Mouse (Mus musculus): ENCODE results near the gene Epha3.

DNA sequence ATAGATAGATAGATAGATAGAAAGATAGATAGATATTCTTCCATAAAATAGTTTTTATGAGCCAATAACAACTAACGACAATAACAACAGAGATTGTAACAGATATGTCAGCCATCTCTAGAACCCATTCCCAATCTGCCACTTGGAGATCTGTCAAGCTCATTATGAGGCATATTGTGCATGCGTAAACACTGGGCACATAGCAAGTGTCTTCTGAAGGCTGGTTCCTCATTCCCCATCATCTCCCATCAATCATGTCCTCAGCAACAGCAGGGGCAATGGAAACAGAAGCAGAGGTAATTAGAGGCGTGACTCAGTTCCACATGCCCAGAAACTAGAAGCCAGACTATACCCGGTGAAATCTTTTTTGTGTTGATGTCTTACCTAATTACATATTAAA lies 102.8 kb downstream of the Epha3 start:
- TF ChIP-seq CHD2 (IDR thresholded peaks at IDR 0.05; ENCODE audit: low read depth, low read length) (no peak), MAFK (IDR thresholded peaks at IDR 0.05; ENCODE audit: insufficient read depth, low read depth, low read length) (no peak), HCFC1 (IDR thresholded peaks at IDR 0.05; ENCODE audit: borderline replicate concordance, insufficient read depth, low read length) (no peak)

Measured in ES-E14 (cell line).